Mouse (Mus musculus) cerebellum, adult 11 months (tissue): Measurements from ENCODE around the gene Vmn2r36.
"Not testable (repeated sequence)": the region's sequence is repeated elsewhere in the genome, so short reads cannot be mapped to it uniquely, and the experiment has no call there.

Experiments
- DNase-seq: peaks from one replicate; pipeline ENCODE4 v3.0.0; 2022

The Vmn2r36 gene

GRCm38 (mm10) chr7:7902395-7902794 is at the start of gene Vmn2r36:
Gene Vmn2r36 (minus strand): TSS chr7:7902495.
- DNase-seq: not testable (repeated sequence)
